Mouse (Mus musculus): Measurements from ENCODE around the gene Tmem209. TPM values are rescaled to one million over a fixed set of nuclear protein-coding genes. Genes with fewer than 3 reads are reported as not detected.

Tmem209 gene
- polyA plus RNA-seq, 1 experiment from 2014 or later, result 38.5 TPM

DNA sequence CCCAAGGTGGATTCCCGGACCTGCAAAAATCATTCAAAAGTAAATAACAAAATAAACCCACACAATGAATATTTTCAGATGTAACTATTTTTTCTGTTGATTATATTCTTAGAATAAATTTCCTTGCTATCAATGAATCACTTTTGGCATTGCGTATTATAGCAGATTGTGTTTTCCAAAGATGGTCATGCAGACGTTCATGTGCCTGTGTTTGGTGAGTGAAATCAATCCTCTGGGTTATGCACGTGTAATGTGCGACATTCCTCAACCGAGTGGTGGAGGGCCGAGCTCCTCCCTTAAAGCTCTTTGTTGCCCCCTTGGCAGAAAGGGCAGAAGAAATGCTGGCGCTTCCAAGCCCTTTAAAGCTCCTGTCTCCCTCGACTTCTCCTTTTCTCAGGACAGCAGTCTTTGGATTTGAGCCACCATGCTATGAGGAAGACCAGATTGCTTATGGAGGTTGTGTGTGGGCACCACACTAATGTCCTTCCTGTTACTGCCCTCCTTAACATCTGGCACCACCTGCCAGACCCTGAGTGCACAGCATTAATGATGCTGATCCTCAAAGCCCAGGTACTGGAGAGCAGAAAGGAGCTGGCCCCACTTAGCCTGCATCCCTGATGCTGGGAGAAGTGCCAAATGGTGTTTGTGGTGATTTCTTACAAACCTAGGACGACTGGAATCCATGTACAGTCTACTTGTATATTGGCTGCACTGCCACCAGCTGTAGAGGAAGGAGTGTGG is 33.4 kb downstream of the Tmem209 start:
- Histone ChIP-seq H3K4me2 (ENCODE audit: low read depth, low read length) (no peak overlapping the region), H3K4me3 (ENCODE audit: low read length) (no peak overlapping the region), H3K36me3 (ENCODE audit: control insufficient read depth, insufficient read depth, low read length) (peaks cover 3% of the 10 kb centered on the region; the same call in 1 of the 2 replicates), H3K27me3 (ENCODE audit: control insufficient read depth, insufficient read depth, low read depth, low read length) (no peaks in the 10 kb centered on the region), H3K9ac (ENCODE audit: low read length) (no peak overlapping the region), H3K27ac (ENCODE audit: low read length) (peak overlapping the region; percentile 95), H3K9me3 (ENCODE audit: control insufficient read depth, low read length) (no peaks in the 10 kb centered on the region), H3K4me1 (replicated peaks; ENCODE audit: control insufficient read depth, insufficient read depth, low read length) (peaks cover 13% of the 10 kb centered on the region)
- no peak for ATAC-seq (ENCODE audit: low read depth)
- WGBS, result 38% methylated on average over 10 of the region's 10 CpGs

GRCm38 (mm10) chr6:30471706-30472105 is 37.9 kb downstream of the Tmem209 start:
- Histone ChIP-seq H3K9ac (ENCODE audit: low read length) (no peak overlapping the region), H3K4me3 (ENCODE audit: low read length) (no peak overlapping the region), H3K36me3 (ENCODE audit: control insufficient read depth, insufficient read depth, low read length) (no peaks in the 10 kb centered on the region), H3K4me2 (ENCODE audit: low read depth, low read length) (no peak overlapping the region), H3K27me3 (ENCODE audit: control insufficient read depth, insufficient read depth, low read depth, low read length) (no peaks in the 10 kb centered on the region), H3K27ac (ENCODE audit: low read length) (no peak overlapping the region), H3K9me3 (ENCODE audit: control insufficient read depth, low read length) (no peaks in the 10 kb centered on the region), H3K4me1 (replicated peaks; ENCODE audit: control insufficient read depth, insufficient read depth, low read length) (peaks cover 5% of the 10 kb centered on the region)
- 62% methylated on average over 3 of the region's 3 CpGs for WGBS
- ATAC-seq (ENCODE audit: low read depth), result no peak

DNA sequence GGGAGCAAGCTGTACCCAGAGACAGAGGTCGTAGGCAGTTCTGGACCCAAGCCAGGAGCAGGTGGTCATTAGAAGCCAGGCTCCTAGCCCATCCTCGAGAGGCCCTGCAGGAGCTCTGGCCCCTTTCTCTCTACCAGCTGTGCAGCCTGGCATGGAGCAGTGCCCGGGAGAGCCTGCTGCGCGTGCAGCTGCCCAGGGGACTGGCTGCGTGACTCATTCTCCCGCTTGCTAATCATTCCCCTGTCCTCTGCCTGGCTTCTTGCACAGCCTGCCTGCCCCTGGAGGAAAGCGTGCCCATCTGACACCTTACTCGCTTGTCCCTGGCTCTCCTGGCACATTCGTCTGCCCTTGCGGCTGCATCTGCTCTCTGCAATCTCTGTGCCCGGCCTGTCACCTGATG is 40.2 kb downstream of the Tmem209 start:
- Histone ChIP-seq H3K36me3 (ENCODE audit: control insufficient read depth, insufficient read depth, low read length) (no peaks in the 10 kb centered on the region), H3K4me2 (ENCODE audit: low read depth, low read length) (no peak overlapping the region), H3K27ac (ENCODE audit: low read length) (no peak overlapping the region), H3K4me3 (ENCODE audit: low read length) (no peak overlapping the region), H3K4me1 (replicated peaks; ENCODE audit: control insufficient read depth, insufficient read depth, low read length) (no peaks in the 10 kb centered on the region), H3K27me3 (ENCODE audit: control insufficient read depth, insufficient read depth, low read depth, low read length) (no peaks in the 10 kb centered on the region), H3K9ac (ENCODE audit: low read length) (no peak overlapping the region), H3K9me3 (ENCODE audit: control insufficient read depth, low read length) (no peaks in the 10 kb centered on the region)
- WGBS, result 81% methylated on average over 12 of the region's 12 CpGs
- no peak for ATAC-seq (ENCODE audit: low read depth)

- Histone ChIP-seq H3K9me3 (ENCODE audit: control insufficient read depth, low read length) (no peaks in the 10 kb centered on the region), H3K27me3 (ENCODE audit: control insufficient read depth, insufficient read depth, low read depth, low read length) (no peaks in the 10 kb centered on the region), H3K9ac (ENCODE audit: low read length) (peak overlapping the region; percentile 16; the same call in 1 of the 2 replicates), H3K4me3 (ENCODE audit: low read length) (no peak overlapping the region), H3K36me3 (ENCODE audit: control insufficient read depth, insufficient read depth, low read length) (no peaks in the 10 kb centered on the region), H3K4me2 (ENCODE audit: low read depth, low read length) (no peak overlapping the region), H3K4me1 (replicated peaks; ENCODE audit: control insufficient read depth, insufficient read depth, low read length) (no peaks in the 10 kb centered on the region), H3K27ac (ENCODE audit: low read length) (no peak overlapping the region)
- ATAC-seq (ENCODE audit: low read depth), result peak; percentile 71
- 47% methylated on average over 12 of the region's 12 CpGs for WGBS
These were observed 40.9 kb downstream of the Tmem209 start for GRCm38 (mm10) chr6:30468684-30469083.

- H3K4me1 ChIP-seq (replicated peaks; ENCODE audit: control insufficient read depth, insufficient read depth, low read length), result no peaks in the 10 kb centered on the region; the same call in 1 of the 2 replicates
- H3K9ac ChIP-seq (ENCODE audit: low read length), result no peak overlapping the region
- H3K4me2 ChIP-seq (ENCODE audit: low read depth, low read length), result no peak overlapping the region
- H3K9me3 ChIP-seq (ENCODE audit: control insufficient read depth, low read length), result no peaks in the 10 kb centered on the region
- H3K27me3 ChIP-seq (ENCODE audit: control insufficient read depth, insufficient read depth, low read depth, low read length), result no peaks in the 10 kb centered on the region
- 68% methylated on average over 1 of the region's 1 CpGs for WGBS
- H3K36me3 ChIP-seq (ENCODE audit: control insufficient read depth, insufficient read depth, low read length), result no peaks in the 10 kb centered on the region
- H3K27ac ChIP-seq (ENCODE audit: low read length), result no peak overlapping the region
- no peak overlapping the region for H3K4me3 ChIP-seq (ENCODE audit: low read length)
- ATAC-seq (ENCODE audit: low read depth), result no peak
These were observed 41.5 kb downstream of the Tmem209 start for GRCm38 (mm10) chr6:30468058-30468457.

DNA sequence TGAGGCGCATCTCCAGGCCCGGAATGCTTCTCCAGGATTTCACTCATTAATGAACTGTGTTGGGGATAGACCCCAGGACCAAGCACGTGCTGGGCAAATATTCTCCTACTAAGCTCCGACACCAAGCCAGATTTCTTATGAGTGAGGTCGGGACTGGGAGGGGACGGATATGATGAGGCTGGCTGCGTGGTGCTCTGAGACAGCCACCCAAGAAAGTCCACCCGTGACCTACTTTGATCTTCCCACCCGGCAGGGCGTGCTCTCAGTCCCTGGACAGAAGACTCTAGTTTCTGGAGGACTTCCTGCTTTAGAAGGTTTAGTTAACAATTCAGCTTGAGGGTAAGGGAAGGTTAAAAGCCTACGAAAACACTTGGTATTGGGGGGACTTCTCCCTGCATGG is 44.0 kb downstream of the Tmem209 start:
- WGBS, result 71% methylated on average over 11 of the region's 11 CpGs

GRCm38 (mm10) chr6:30462822-30463221 is 46.8 kb downstream of the Tmem209 start:
- Histone ChIP-seq H3K9me3 (ENCODE audit: control insufficient read depth, low read length) (no peaks in the 10 kb centered on the region), H3K9ac (ENCODE audit: low read length) (no peak overlapping the region), H3K27me3 (ENCODE audit: control insufficient read depth, insufficient read depth, low read depth, low read length) (no peaks in the 10 kb centered on the region), H3K36me3 (ENCODE audit: control insufficient read depth, insufficient read depth, low read length) (no peaks in the 10 kb centered on the region), H3K27ac (ENCODE audit: low read length) (peak overlapping the region; percentile 58), H3K4me3 (ENCODE audit: low read length) (no peak overlapping the region), H3K4me1 (replicated peaks; ENCODE audit: control insufficient read depth, insufficient read depth, low read length) (peaks cover 34% of the 10 kb centered on the region), H3K4me2 (ENCODE audit: low read depth, low read length) (no peak overlapping the region)
- WGBS, result 16% methylated on average over 7 of the region's 7 CpGs
- ATAC-seq (ENCODE audit: low read depth), result no peak

More for the DNA sequence above, 44.0 kb downstream of the Tmem209 start:
- Histone ChIP-seq H3K4me2 (ENCODE audit: low read depth, low read length) (no peak overlapping the region), H3K36me3 (ENCODE audit: control insufficient read depth, insufficient read depth, low read length) (no peaks in the 10 kb centered on the region), H3K4me3 (ENCODE audit: low read length) (no peak overlapping the region), H3K9ac (ENCODE audit: low read length) (no peak overlapping the region), H3K9me3 (ENCODE audit: control insufficient read depth, low read length) (no peaks in the 10 kb centered on the region), H3K27ac (ENCODE audit: low read length) (no peak overlapping the region), H3K27me3 (ENCODE audit: control insufficient read depth, insufficient read depth, low read depth, low read length) (no peaks in the 10 kb centered on the region), H3K4me1 (replicated peaks; ENCODE audit: control insufficient read depth, insufficient read depth, low read length) (peaks cover 20% of the 10 kb centered on the region)
- ATAC-seq (ENCODE audit: low read depth), result no peak

DNA sequence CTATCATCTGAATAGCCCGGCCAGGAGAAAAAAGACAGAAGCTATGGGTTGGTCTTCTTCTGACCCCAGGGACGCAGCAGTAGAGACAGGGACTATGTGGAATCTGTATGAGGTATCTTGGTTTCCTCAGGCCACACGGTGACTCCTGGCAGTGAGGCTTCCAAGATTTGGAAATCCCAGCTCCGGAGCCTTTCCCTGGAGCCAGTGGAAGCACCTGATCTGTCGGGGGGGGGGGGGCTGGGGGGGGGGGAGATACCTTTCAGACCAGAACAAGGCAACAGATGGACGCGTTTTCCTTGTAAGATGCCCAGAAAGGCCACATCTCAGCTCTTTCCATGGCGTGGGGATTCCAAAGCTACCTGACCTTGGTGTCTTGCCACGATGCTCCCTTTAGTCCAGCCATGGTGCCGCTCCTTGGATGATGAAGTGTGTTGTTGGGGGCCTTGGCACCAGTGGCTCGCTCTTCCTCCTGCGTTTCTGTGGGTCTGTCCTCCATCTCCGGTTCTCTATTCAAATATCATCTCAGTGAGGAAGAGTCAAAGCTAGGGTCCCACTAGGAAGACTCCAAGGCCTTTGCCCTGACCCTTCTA is 47.7 kb downstream of the Tmem209 start:
- Histone ChIP-seq H3K27ac (ENCODE audit: low read length) (peak overlapping the region; percentile 90), H3K4me3 (ENCODE audit: low read length) (no peak overlapping the region), H3K36me3 (ENCODE audit: control insufficient read depth, insufficient read depth, low read length) (no peaks in the 10 kb centered on the region), H3K9ac (ENCODE audit: low read length) (no peak overlapping the region; the same call in 1 of the 2 replicates), H3K4me2 (ENCODE audit: low read depth, low read length) (peak overlapping the region; percentile 81; the same call in 1 of the 2 replicates), H3K27me3 (ENCODE audit: control insufficient read depth, insufficient read depth, low read depth, low read length) (no peaks in the 10 kb centered on the region), H3K9me3 (ENCODE audit: control insufficient read depth, low read length) (no peaks in the 10 kb centered on the region), H3K4me1 (replicated peaks; ENCODE audit: control insufficient read depth, insufficient read depth, low read length) (peaks cover 34% of the 10 kb centered on the region)
- WGBS, result 84% methylated on average over 12 of the region's 13 CpGs
- no peak for ATAC-seq (ENCODE audit: low read depth)

DNA sequence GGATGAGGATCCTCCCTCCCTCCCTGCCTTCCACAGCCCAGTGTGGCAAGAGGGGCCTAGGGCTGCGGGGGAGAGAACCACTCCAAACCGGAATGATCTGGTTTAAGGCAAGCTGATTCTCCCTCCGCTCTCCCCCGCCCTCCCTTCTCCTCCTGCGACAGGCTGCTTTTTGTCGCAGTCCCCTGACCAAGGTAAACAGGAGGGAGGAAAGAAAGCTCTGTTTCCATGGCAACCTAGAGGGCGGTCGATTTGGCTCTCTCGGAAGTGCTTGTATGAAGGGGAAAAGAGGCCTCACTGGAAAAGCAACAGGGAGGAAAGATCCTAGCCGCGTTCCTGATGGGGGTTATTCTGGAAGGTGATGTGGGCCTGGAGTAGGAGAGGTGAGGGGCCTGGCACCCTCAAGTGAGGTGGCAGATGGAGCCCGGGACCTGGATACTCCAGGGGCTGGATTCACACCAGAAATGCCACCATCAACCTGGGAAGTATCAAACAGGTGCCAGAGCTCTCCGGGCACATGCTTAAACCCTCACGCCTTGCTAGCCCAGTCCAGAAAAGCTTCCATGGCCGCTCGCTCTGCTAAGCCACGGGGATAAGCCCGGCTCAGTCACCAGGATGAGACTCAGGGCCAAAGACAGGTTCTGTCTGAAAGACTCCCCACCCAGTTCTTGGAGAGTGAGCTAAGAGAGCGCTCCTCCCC is 48.7 kb downstream of the Tmem209 start:
- peak; percentile 89 for ATAC-seq (ENCODE audit: low read depth)
- no peaks in the 10 kb centered on the region for H3K9me3 ChIP-seq (ENCODE audit: control insufficient read depth, low read length)
- H3K27ac ChIP-seq (ENCODE audit: low read length), result peak overlapping the region; percentile 90
- peak overlapping the region; percentile 75 for H3K9ac ChIP-seq (ENCODE audit: low read length)
- H3K36me3 ChIP-seq (ENCODE audit: control insufficient read depth, insufficient read depth, low read length), result no peaks in the 10 kb centered on the region
- peak overlapping the region; percentile 81 for H3K4me2 ChIP-seq (ENCODE audit: low read depth, low read length)
- WGBS, result 18% methylated on average over 18 of the region's 19 CpGs
- H3K4me1 ChIP-seq (replicated peaks; ENCODE audit: control insufficient read depth, insufficient read depth, low read length), result peaks cover 34% of the 10 kb centered on the region
- H3K4me3 ChIP-seq (ENCODE audit: low read length), result no peak overlapping the region
- H3K27me3 ChIP-seq (ENCODE audit: control insufficient read depth, insufficient read depth, low read depth, low read length), result no peaks in the 10 kb centered on the region
